In the genomic region with DNA sequence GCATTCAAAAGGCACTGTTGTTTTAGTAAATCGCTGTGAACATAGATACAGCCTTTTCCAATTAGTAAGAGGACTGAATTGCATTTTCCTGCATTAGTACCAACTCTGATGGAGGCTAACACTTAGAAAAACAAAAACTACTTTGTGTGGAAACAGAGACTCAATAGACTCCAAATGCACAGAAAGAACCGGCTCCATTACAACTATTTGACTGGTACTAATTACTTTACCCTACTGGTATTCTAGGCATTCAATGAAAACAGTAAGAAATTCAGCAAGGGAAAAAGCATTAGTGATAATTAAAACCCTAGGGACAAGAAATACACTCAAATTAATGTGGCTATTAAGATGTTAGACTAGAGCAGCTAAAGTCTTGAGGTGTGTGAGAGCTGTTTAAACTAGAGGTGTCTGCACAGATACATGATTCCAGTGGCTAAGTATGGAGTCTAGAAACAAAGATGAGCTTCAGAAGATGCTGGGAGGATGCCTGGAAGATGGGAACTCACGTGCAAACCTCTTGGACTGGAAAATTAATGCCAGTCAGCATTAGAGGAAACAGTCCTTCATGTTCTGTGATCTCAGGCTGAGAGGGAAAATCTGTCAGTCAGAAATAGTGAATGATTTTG, we compare ENCODE assay signal across 30 mouse cellular contexts. TPM values are rescaled to one million over a fixed set of nuclear protein-coding genes. Genes with fewer than 3 reads are reported as not detected.
A peak's percentile ranks its signal among the peaks of the same experiment; 100 is the strongest.
DNase-seq lines count a peak whose midpoint lies in the region; ATAC-seq and TF ChIP-seq lines count a peak whose summit lies in the region.
"Had no signal": no experiment of that assay in that cellular context is flagged by ENCODE, and none has a peak within 500 bp of the region (broad histone marks: within the 10 kb centered on the region; RNA-seq: fewer than 3 reads in every experiment).

No protein-coding gene starts in this region.

- no peak overlapping the region for H3K4me2 ChIP-seq in embryonic facial prominence, embryonic 11.5 days (ENCODE audit: low read depth, low read length)
- no peak overlapping the region for H3K4me2 ChIP-seq in neural tube, embryonic 14.5 days (ENCODE audit: low read depth, low read length)
- H3K4me2 ChIP-seq in limb, embryonic 12.5 days, result no peak overlapping the region
- H3K4me2 ChIP-seq: embryonic facial prominence, embryonic 15.5 days; liver, embryonic 11.5 days; midbrain, embryonic 11.5 days; neural tube, embryonic 12.5 days had no signal

- DNase-seq in embryonic facial prominence, embryonic 11.5 days (ENCODE audit: low spot score), result peak; percentile 9
- DNase-seq in embryonic facial prominence, embryonic 10.5 days (ENCODE audit: low spot score), result no peak
- no peak for DNase-seq in neural tube, embryonic 10.5 days (ENCODE audit: extremely low spot score, low spot score)
- DNase-seq in gastrocnemius, postnatal 10 days, result no peak
- DNase-seq in lung, adult 2 months, result no peak
- DNase-seq: adrenal gland, adult 8-10 months; cerebellum, adult 11 months; cerebellum, adult 9-11 months; embryo, embryonic 11 days; heart, postnatal 14 days; kidney, adult 9 months; kidney, postnatal 10 days; layer of hippocampus, adult 9-11 months; lung, postnatal 36 days; right cerebral cortex, postnatal 14 days; spleen, adult 18-20 months; thymus, postnatal 14 days had no signal

- 20% methylated on average over 3 of the region's 3 CpGs for WGBS in embryonic facial prominence, embryonic 11.5 days
- 28% methylated on average over 3 of the region's 3 CpGs for WGBS in embryonic facial prominence, embryonic 10.5 days
- 53% methylated on average over 3 of the region's 3 CpGs for WGBS in neural tube, embryonic 14.5 days
- 38% methylated on average over 3 of the region's 3 CpGs for WGBS in limb, embryonic 12.5 days
- 65% methylated on average over 3 of the region's 3 CpGs for WGBS in lung, adult 2 months

- ATAC-seq in embryonic facial prominence, embryonic 11.5 days (replicated peaks; ENCODE audit: insufficient number of reproducible peaks, low FRiP score, low TSS enrichment, low read depth), result no peak
- ATAC-seq in neural tube, embryonic 14.5 days (ENCODE audit: low read depth), result peak; percentile 34; the same call in 1 of the 2 replicates
- no peak; the same call in 1 of the 2 replicates for ATAC-seq in limb, embryonic 12.5 days (ENCODE audit: insufficient number of reproducible peaks, insufficient read depth, low FRiP score, low TSS enrichment, low read depth)
- ATAC-seq: hindbrain, postnatal 0 days; intestine, embryonic 16.5 days; midbrain, embryonic 16.5 days had no signal

- no peaks in the 10 kb centered on the region for H3K27me3 ChIP-seq in embryonic facial prominence, embryonic 11.5 days (ENCODE audit: control insufficient read depth, insufficient read depth, low read length)
- no peaks in the 10 kb centered on the region for H3K27me3 ChIP-seq in embryonic facial prominence, embryonic 10.5 days (replicated peaks; ENCODE audit: low read depth, poor library complexity, severe bottlenecking)
- H3K27me3 ChIP-seq in neural tube, embryonic 14.5 days (ENCODE audit: control insufficient read depth, insufficient read depth, low read length), result no peaks in the 10 kb centered on the region
- no peaks in the 10 kb centered on the region for H3K27me3 ChIP-seq in limb, embryonic 12.5 days
- H3K27me3 ChIP-seq: CH12.LX; embryonic facial prominence, embryonic 15.5 days; neural tube, embryonic 12.5 days had no signal

- H3K36me3 ChIP-seq in embryonic facial prominence, embryonic 11.5 days (replicated peaks; ENCODE audit: control insufficient read depth, insufficient read depth, low read depth, low read length), result no peaks in the 10 kb centered on the region
- no peaks in the 10 kb centered on the region for H3K36me3 ChIP-seq in embryonic facial prominence, embryonic 10.5 days (replicated peaks)
- no peaks in the 10 kb centered on the region for H3K36me3 ChIP-seq in neural tube, embryonic 14.5 days (ENCODE audit: control insufficient read depth, insufficient read depth, low read length)
- no peaks in the 10 kb centered on the region for H3K36me3 ChIP-seq in limb, embryonic 12.5 days
- H3K36me3 ChIP-seq: embryonic facial prominence, embryonic 15.5 days; neural tube, embryonic 12.5 days had no signal

- no peak overlapping the region for H3K4me3 ChIP-seq in embryonic facial prominence, embryonic 11.5 days (ENCODE audit: low read depth, low read length)
- no peak overlapping the region for H3K4me3 ChIP-seq in embryonic facial prominence, embryonic 10.5 days
- H3K4me3 ChIP-seq in neural tube, embryonic 14.5 days (ENCODE audit: low read depth, low read length), result no peak overlapping the region
- H3K4me3 ChIP-seq in limb, embryonic 12.5 days (replicated peaks), result no peak overlapping the region
- H3K4me3 ChIP-seq in lung, adult 2 months (replicated peaks; ENCODE audit: extremely low read depth, low read depth, low read length), result no peak overlapping the region
- H3K4me3 ChIP-seq: embryonic facial prominence, embryonic 15.5 days; neural tube, embryonic 12.5 days had no signal

- H3K4me1 ChIP-seq in embryonic facial prominence, embryonic 11.5 days (ENCODE audit: control insufficient read depth, insufficient read depth, low read length), result no peaks in the 10 kb centered on the region
- 0 out of 2 replicates have a peak, but pooled peaks cover 13% of the 10 kb centered on the region for H3K4me1 ChIP-seq in embryonic facial prominence, embryonic 10.5 days
- H3K4me1 ChIP-seq in neural tube, embryonic 14.5 days (ENCODE audit: control insufficient read depth, insufficient read depth, low read length), result no peaks in the 10 kb centered on the region
- H3K4me1 ChIP-seq in limb, embryonic 12.5 days (replicated peaks), result peaks cover 11% of the 10 kb centered on the region; the same call in 1 of the 2 replicates
- H3K4me1 ChIP-seq in lung, adult 2 months (ENCODE audit: control insufficient read depth, insufficient read depth, low read length), result no peaks in the 10 kb centered on the region
- H3K4me1 ChIP-seq: embryonic facial prominence, embryonic 15.5 days; neural tube, embryonic 12.5 days had no signal

- no peak overlapping the region for H3K27ac ChIP-seq in embryonic facial prominence, embryonic 11.5 days (replicated peaks; ENCODE audit: low read depth, low read length)
- no peak overlapping the region for H3K27ac ChIP-seq in embryonic facial prominence, embryonic 10.5 days (replicated peaks)
- H3K27ac ChIP-seq in neural tube, embryonic 14.5 days (ENCODE audit: low read depth, low read length), result no peak overlapping the region
- H3K27ac ChIP-seq in limb, embryonic 12.5 days, result peak overlapping the region; percentile 53; the same call in 1 of the 2 replicates
- H3K27ac ChIP-seq: embryonic facial prominence, embryonic 15.5 days; hindbrain, postnatal 0 days; neural tube, embryonic 12.5 days had no signal

- TF ChIP-seq POLR2A in lung, adult 2 months (IDR thresholded peaks at IDR 0.05; ENCODE audit: borderline replicate concordance, extremely low read depth, low read depth, low read length), result no peak

- no peak for TF ChIP-seq CTCF in lung, adult 2 months (IDR thresholded peaks at IDR 0.05; ENCODE audit: insufficient read depth, low read length)

- no peak overlapping the region for H3K9ac ChIP-seq in embryonic facial prominence, embryonic 11.5 days (replicated peaks; ENCODE audit: low read length)
- no peak overlapping the region for H3K9ac ChIP-seq in neural tube, embryonic 14.5 days (replicated peaks; ENCODE audit: low read depth, low read length)
- H3K9ac ChIP-seq in limb, embryonic 12.5 days (replicated peaks), result no peak overlapping the region
- H3K9ac ChIP-seq: embryonic facial prominence, embryonic 15.5 days; neural tube, embryonic 12.5 days had no signal

- H3K9me3 ChIP-seq in embryonic facial prominence, embryonic 11.5 days (replicated peaks; ENCODE audit: control insufficient read depth, low read length), result no peaks in the 10 kb centered on the region
- no peaks in the 10 kb centered on the region for H3K9me3 ChIP-seq in embryonic facial prominence, embryonic 10.5 days
- no peaks in the 10 kb centered on the region for H3K9me3 ChIP-seq in neural tube, embryonic 14.5 days (ENCODE audit: control insufficient read depth, low read length)
- H3K9me3 ChIP-seq in limb, embryonic 12.5 days, result no peaks in the 10 kb centered on the region
- H3K9me3 ChIP-seq: embryonic facial prominence, embryonic 15.5 days; neural tube, embryonic 12.5 days had no signal

RNA-seq across cellular contexts. Expression of a gene that starts 27.2 kb away (rescaled TPM):
- 0.14 and 0.21 TPM in 2 replicates for polyA plus RNA-seq in embryonic facial prominence, embryonic 11.5 days (2014; fragmentation: Nextera tagmentation; extraction: Ambion mirVana)
- polyA plus RNA-seq in embryonic facial prominence, embryonic 10.5 days (2016; fragmentation: Nextera tagmentation; extraction: Ambion mirVana), result 0.07 and 0.11 TPM in 2 replicates
- polyA plus RNA-seq in neural tube, embryonic 14.5 days (2014; fragmentation: Nextera tagmentation; extraction: Ambion mirVana), result 0.35 and 0.40 TPM in 2 replicates
- polyA plus RNA-seq in limb, embryonic 12.5 days (2016; fragmentation: Nextera tagmentation; extraction: Ambion mirVana), result 0.16 and 0.33 TPM in 2 replicates
- under 1 TPM in 1 of 2 experiments, not detected in 1; 0.09 TPM for total RNA-seq in gastrocnemius, postnatal 10 days (2021)
- 1.1 and 2.0 TPM in 2 replicates for polyA plus RNA-seq in lung, adult 2 months (2012; rRNA removed)
- total RNA-seq: CH12.LX; ES-E14; gastrocnemius, adult 8-10 months had no signal
- polyA plus RNA-seq: C2C12 had no signal
